Mouse (Mus musculus): ENCODE results near the gene Adm2. TPM values are rescaled to one million over a fixed set of nuclear protein-coding genes. Genes with fewer than 3 reads are reported as not detected.

The Adm2 gene
- polyA plus RNA-seq, 1 experiment from 2014 or later, result 0.33 TPM

DNA sequence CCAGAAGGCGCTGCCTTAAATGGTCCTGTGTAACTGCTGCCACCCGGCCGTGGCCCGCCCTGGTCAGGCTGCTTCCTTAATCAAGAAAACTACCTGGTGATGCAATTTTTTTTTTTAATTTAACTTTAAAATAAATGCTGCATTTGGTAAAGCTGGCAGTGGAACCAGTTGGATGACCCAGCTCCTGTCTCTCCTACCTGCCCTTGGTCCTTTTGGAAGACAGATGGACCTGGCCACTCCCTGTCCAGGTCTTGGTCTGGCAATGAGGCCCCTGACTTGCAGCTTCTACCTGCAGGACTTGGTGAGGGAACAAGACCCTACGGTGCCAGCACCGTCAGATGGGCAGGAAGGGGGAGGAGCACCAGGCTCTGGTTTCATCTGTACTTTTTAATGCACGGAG is 36.4 kb upstream of the Adm2 start:
- Histone ChIP-seq H3K4me1 (ENCODE audit: insufficient read depth) (no peaks in the 10 kb centered on the region), H3K9me3 (ENCODE audit: low read depth, low read length) (no peaks in the 10 kb centered on the region), H3K27ac (ENCODE audit: low read depth) (no peak overlapping the region), H3K9ac (no peak overlapping the region), H3K4me2 (no peak overlapping the region), H3K27me3 (ENCODE audit: insufficient read depth, low read length) (no peaks in the 10 kb centered on the region), H3K4me3 (ENCODE audit: low read depth, low read length) (no peak overlapping the region), H3K36me3 (ENCODE audit: insufficient read depth) (peaks cover 81% of the 10 kb centered on the region)
- WGBS, result 74% methylated on average over 7 of the region's 7 CpGs
- no peak for DNase-seq
- no peak for TF ChIP-seq CTCF (IDR thresholded peaks at IDR 0.05; ENCODE audit: low read depth)
- no peak for ATAC-seq (ENCODE audit: insufficient read depth)

DNA sequence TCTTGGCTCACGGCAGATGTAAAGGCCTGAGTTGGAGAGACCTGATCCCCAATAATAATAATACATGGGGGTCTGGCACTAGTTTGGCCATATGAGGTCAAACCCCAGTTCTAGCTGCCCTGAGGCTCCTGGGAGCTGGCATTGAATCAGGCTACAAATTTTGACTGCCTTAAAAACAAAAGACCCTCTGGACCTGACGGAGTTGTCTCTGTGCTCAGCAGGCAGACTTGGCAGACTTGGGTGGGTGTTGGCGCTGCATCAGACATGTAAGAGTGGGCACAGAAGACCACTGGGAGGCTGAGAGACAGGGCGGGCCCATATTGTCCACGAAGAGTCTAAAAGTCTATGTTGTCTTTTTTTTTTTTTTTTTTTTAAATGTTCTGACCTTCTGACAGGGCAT is 35.9 kb upstream of the Adm2 start:
- DNase-seq (no peak), ATAC-seq (ENCODE audit: insufficient read depth) (no peak)
- Histone ChIP-seq H3K36me3 (ENCODE audit: insufficient read depth) (peaks cover 81% of the 10 kb centered on the region), H3K4me2 (no peak overlapping the region), H3K4me3 (ENCODE audit: low read depth, low read length) (no peak overlapping the region), H3K27ac (ENCODE audit: low read depth) (no peak overlapping the region), H3K9ac (no peak overlapping the region), H3K9me3 (ENCODE audit: low read depth, low read length) (no peaks in the 10 kb centered on the region), H3K27me3 (ENCODE audit: insufficient read depth, low read length) (no peaks in the 10 kb centered on the region), H3K4me1 (ENCODE audit: insufficient read depth) (no peaks in the 10 kb centered on the region)
- TF ChIP-seq CTCF (IDR thresholded peaks at IDR 0.05; ENCODE audit: low read depth), result no peak
- 87% methylated on average over 5 of the region's 5 CpGs for WGBS

DNA sequence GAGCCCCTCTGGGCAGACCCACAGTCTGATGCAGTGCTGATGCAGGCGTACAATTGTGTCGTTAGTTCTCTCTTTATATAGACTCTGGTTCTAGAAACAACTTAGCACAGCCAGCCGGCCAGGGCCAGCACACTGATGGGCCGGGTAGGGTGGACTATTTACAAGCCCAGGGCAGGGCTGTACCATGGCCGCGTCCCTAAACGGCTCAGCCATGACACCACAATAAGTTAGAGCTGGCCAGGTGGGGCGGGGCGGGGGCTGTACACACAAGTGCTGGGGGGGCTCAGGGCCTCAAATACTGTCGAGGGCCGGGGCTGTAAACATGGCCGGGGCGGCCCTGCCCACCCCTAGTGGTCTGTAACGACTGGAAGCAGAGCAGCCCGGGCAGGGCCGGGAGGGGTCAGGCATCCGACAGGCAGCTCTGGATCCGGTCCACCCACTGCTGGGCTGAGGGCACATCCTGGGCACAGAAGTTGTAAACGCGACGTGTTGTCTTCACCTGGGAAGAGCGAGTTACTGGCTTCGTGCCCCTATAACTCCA is 34.2 kb upstream of the Adm2 start:
- no peaks in the 10 kb centered on the region for H3K4me1 ChIP-seq (ENCODE audit: insufficient read depth)
- no peak overlapping the region for H3K4me3 ChIP-seq (ENCODE audit: low read depth, low read length)
- H3K9ac ChIP-seq, result no peak overlapping the region
- H3K9me3 ChIP-seq (ENCODE audit: low read depth, low read length), result no peaks in the 10 kb centered on the region
- H3K27ac ChIP-seq (ENCODE audit: low read depth), result no peak overlapping the region
- no peaks in the 10 kb centered on the region for H3K27me3 ChIP-seq (ENCODE audit: insufficient read depth, low read length)
- no peak for TF ChIP-seq CTCF (IDR thresholded peaks at IDR 0.05; ENCODE audit: low read depth)
- WGBS, result 88% methylated on average over 23 of the region's 23 CpGs
- ATAC-seq (ENCODE audit: insufficient read depth) (no peak), DNase-seq (no peak)
- H3K4me2 ChIP-seq, result no peak overlapping the region
- peaks cover 81% of the 10 kb centered on the region for H3K36me3 ChIP-seq (ENCODE audit: insufficient read depth)

DNA sequence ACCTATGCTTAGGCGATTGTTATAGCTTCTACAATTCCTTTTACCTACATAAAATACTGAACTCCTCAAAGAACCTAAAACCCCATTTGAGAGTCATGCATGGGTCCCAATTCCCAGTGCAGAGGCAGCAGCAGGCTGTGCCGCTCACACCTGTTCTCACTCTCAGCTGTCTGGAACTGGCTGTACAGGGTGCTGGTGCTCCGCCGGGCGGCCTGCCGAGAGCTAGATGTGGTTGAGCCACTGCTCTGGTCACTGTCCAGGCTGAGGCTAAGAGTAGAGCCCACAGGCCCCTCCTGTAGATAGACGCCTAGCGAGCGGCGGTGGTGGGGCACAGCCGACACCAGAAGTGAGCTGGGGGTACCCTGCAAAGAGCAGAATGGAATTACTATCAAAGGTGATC is 33.1 kb upstream of the Adm2 start:
- no peak overlapping the region for H3K4me3 ChIP-seq (ENCODE audit: low read depth, low read length)
- H3K9me3 ChIP-seq (ENCODE audit: low read depth, low read length), result no peaks in the 10 kb centered on the region
- DNase-seq, result no peak
- no peak overlapping the region for H3K27ac ChIP-seq (ENCODE audit: low read depth)
- peaks cover 89% of the 10 kb centered on the region for H3K36me3 ChIP-seq (ENCODE audit: insufficient read depth)
- no peak for TF ChIP-seq CTCF (IDR thresholded peaks at IDR 0.05; ENCODE audit: low read depth)
- no peaks in the 10 kb centered on the region for H3K4me1 ChIP-seq (ENCODE audit: insufficient read depth)
- no peak overlapping the region for H3K4me2 ChIP-seq
- no peaks in the 10 kb centered on the region for H3K27me3 ChIP-seq (ENCODE audit: insufficient read depth, low read length)
- WGBS, result 94% methylated on average over 11 of the region's 11 CpGs
- ATAC-seq (ENCODE audit: insufficient read depth), result no peak
- no peak overlapping the region for H3K9ac ChIP-seq

DNA sequence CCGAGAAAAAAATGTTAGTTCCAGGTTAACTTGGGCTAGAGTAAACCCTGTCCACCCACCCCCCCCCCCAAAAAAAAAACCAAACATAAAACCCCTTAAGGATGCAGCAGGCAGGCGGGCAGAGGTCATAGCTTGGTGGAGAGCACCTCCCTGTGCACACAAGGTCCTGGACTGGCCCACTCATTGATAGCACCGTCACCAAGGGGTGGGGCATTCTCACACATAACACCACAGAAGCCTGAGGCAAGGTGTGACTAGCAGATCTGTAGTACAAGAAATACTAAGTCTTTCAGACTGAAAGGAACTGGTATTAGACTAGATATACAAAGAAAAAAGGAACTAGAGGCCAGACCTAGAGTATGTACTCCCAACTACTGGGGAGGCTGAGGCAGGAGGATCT is 31.0 kb upstream of the Adm2 start:
- WGBS, result 85% methylated on average over 3 of the region's 3 CpGs
- Histone ChIP-seq H3K4me1 (ENCODE audit: insufficient read depth) (peaks cover under 1% of the 10 kb centered on the region; the same call in 1 of the 2 replicates), H3K27me3 (ENCODE audit: insufficient read depth, low read length) (no peaks in the 10 kb centered on the region), H3K4me2 (no peak overlapping the region), H3K36me3 (ENCODE audit: insufficient read depth) (peaks cover 98% of the 10 kb centered on the region), H3K9me3 (ENCODE audit: low read depth, low read length) (no peaks in the 10 kb centered on the region), H3K27ac (ENCODE audit: low read depth) (no peak overlapping the region), H3K9ac (no peak overlapping the region), H3K4me3 (ENCODE audit: low read depth, low read length) (no peak overlapping the region)
- ATAC-seq (ENCODE audit: insufficient read depth) (no peak), DNase-seq (no peak)
- TF ChIP-seq CTCF (IDR thresholded peaks at IDR 0.05; ENCODE audit: low read depth), result no peak

DNA sequence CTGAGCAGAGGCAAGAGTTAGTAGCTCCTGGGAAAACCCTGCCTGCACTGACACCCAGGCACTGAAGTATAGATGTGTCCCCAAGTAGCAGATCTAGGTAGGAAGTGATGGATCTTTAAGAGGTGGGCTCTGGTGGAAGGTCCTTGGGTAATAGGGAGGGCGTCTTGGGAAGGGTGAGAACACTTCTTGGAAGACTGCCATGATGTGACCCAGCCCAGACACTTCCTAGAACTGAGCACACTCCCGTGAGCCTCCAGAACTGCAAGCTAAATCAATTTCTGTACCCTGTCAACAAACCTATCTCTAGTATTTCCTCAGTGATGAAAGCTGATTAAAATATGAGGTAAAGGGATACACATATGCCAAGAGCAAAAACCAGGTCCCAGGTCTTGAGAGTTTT is 29.7 kb upstream of the Adm2 start:
- H3K27me3 ChIP-seq (ENCODE audit: insufficient read depth, low read length), result no peaks in the 10 kb centered on the region
- no peaks in the 10 kb centered on the region for H3K9me3 ChIP-seq (ENCODE audit: low read depth, low read length)
- no peak overlapping the region for H3K27ac ChIP-seq (ENCODE audit: low read depth)
- no peak for TF ChIP-seq CTCF (IDR thresholded peaks at IDR 0.05; ENCODE audit: low read depth)
- peaks cover 3% of the 10 kb centered on the region; the same call in 1 of the 2 replicates for H3K4me1 ChIP-seq (ENCODE audit: insufficient read depth)
- H3K4me2 ChIP-seq, result no peak overlapping the region
- no peak for DNase-seq
- no peak overlapping the region for H3K9ac ChIP-seq
- H3K4me3 ChIP-seq (ENCODE audit: low read depth, low read length), result no peak overlapping the region
- 43% methylated on average over 2 of the region's 2 CpGs for WGBS
- ATAC-seq (ENCODE audit: insufficient read depth), result no peak
- H3K36me3 ChIP-seq (ENCODE audit: insufficient read depth), result peaks cover 97% of the 10 kb centered on the region

DNA sequence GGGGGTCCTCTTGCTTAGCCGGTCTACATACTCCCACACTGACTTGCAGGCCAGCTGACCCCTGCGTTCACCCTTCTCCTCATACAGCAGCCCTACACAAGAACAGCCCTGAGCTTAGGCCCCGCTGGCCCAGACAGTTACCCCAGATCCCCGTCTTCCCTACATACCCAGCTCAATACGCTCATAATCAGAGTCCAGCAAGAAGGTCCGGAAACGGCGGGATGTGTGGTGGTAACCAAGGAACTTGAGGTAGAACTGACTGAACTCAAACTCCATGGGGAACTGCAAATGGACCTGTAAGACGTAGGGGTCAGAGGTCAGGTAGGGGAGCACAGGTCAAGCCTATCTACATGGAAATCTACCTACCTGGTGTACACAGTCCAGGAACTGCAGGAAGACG is 28.7 kb upstream of the Adm2 start:
- H3K4me3 ChIP-seq (ENCODE audit: low read depth, low read length), result no peak overlapping the region
- H3K4me2 ChIP-seq, result no peak overlapping the region
- DNase-seq, result no peak
- 94% methylated on average over 10 of the region's 10 CpGs for WGBS
- peaks cover 3% of the 10 kb centered on the region; the same call in 1 of the 2 replicates for H3K4me1 ChIP-seq (ENCODE audit: insufficient read depth)
- peaks cover 93% of the 10 kb centered on the region for H3K36me3 ChIP-seq (ENCODE audit: insufficient read depth)
- no peak overlapping the region for H3K27ac ChIP-seq (ENCODE audit: low read depth)
- no peak overlapping the region for H3K9ac ChIP-seq
- no peaks in the 10 kb centered on the region for H3K27me3 ChIP-seq (ENCODE audit: insufficient read depth, low read length)
- ATAC-seq (ENCODE audit: insufficient read depth), result no peak
- TF ChIP-seq CTCF (IDR thresholded peaks at IDR 0.05; ENCODE audit: low read depth), result no peak
- H3K9me3 ChIP-seq (ENCODE audit: low read depth, low read length), result no peaks in the 10 kb centered on the region
